Mouse (Mus musculus): ENCODE results near the gene Pde4a. TPM values are rescaled to one million over a fixed set of nuclear protein-coding genes. Genes with fewer than 3 reads are reported as not detected.

Gene Pde4a
- polyA plus RNA-seq, 1 experiment from 2014 or later = 42.1 TPM

DNA sequence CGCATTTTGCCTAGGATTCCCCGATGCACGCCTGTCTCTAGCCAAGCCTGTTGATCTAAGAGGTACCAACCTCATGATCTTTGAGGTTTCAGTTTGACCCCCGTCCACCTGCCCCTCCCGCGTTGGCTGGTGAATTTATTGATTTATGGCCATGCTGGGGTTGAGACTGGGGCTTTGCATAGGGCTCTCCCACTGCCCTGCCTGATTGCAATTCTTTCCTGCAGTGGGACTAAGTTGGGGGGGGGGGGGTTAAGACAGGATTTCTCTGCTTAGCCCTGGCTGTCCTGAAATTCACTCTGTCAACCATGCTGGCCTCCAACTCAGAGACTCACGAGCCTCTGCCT lies 59.9 kb downstream of the Pde4a start:
- Histone ChIP-seq H3K27me3 (replicated peaks) (no peaks in the 10 kb centered on the region), H3K9me3 (replicated peaks) (no peaks in the 10 kb centered on the region), H3K36me3 (peaks cover 15% of the 10 kb centered on the region), H3K4me2 (peak overlapping the region; percentile 55), H3K4me3 (replicated peaks) (peak overlapping the region; percentile 29), H3K9ac (replicated peaks) (0 out of 2 replicates have a peak overlapping the region, but pooled peaks have one; percentile 20), H3K27ac (replicated peaks) (no peak overlapping the region), H3K4me1 (peaks cover 26% of the 10 kb centered on the region)
- 6% methylated on average over 7 of the region's 7 CpGs for WGBS
- ATAC-seq (ENCODE audit: low FRiP score) = 0 out of 2 replicates have a peak, but pooled peaks have one; percentile 1

DNA sequence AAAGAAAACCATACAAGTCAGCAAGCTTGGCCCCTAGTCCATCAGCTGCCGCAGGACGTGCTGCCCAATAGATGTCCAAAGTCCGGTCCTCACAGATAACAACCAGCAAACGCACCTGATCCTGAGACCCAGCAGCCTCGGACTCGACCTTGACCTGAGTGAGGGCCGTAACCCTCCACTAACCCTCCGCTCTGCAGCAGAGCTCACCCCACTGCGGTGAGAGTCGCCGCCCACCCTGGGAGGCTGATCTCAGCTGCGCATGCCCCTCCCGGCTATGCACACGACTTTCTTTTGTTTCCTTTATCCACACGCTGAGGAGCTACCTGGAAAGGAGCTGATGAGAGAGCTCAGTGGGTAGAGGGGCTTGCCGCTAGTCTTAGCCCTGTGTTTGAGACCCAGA lies 61.8 kb downstream of the Pde4a start:
- Histone ChIP-seq H3K9ac (replicated peaks) (peak overlapping the region; percentile 32; the same call in 1 of the 2 replicates), H3K4me3 (replicated peaks) (peak overlapping the region; percentile 29), H3K4me2 (peak overlapping the region; percentile 57), H3K27ac (replicated peaks) (no peak overlapping the region), H3K36me3 (peaks cover 19% of the 10 kb centered on the region), H3K9me3 (replicated peaks) (no peaks in the 10 kb centered on the region), H3K27me3 (replicated peaks) (no peaks in the 10 kb centered on the region), H3K4me1 (peaks cover 20% of the 10 kb centered on the region)
- 17% methylated on average over 16 of the region's 16 CpGs for WGBS
- peak; percentile 72 for ATAC-seq (ENCODE audit: low FRiP score)

DNA sequence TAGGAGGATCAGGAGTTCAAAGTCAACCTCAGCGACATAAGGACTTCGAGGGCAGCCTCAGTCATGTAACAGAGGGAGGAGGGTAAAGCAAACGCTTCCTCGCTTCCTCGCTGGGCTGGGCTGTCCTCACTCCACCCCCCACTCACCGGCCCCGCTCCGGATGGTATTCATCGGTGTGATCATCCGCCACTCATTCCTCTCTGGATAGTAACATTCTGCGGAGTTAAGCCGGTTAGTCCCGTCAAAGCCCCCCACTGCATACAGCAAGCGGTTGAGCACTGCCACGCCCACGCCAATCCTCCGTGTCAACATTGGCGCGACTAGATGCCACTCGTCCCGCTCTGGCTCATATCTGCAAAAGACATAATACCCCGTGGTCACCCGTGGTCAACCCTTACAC lies 66.0 kb downstream of the Pde4a start:
- H3K4me2 ChIP-seq = no peak overlapping the region
- 54% methylated on average over 23 of the region's 23 CpGs for WGBS
- H3K27ac ChIP-seq (replicated peaks) = no peak overlapping the region
- H3K9me3 ChIP-seq (replicated peaks) = no peaks in the 10 kb centered on the region
- no peak for ATAC-seq (ENCODE audit: low FRiP score)
- H3K4me1 ChIP-seq = peaks cover 31% of the 10 kb centered on the region
- no peaks in the 10 kb centered on the region for H3K27me3 ChIP-seq (replicated peaks)
- peaks cover 37% of the 10 kb centered on the region for H3K36me3 ChIP-seq
- no peak overlapping the region for H3K4me3 ChIP-seq (replicated peaks)
- H3K9ac ChIP-seq (replicated peaks) = no peak overlapping the region

DNA sequence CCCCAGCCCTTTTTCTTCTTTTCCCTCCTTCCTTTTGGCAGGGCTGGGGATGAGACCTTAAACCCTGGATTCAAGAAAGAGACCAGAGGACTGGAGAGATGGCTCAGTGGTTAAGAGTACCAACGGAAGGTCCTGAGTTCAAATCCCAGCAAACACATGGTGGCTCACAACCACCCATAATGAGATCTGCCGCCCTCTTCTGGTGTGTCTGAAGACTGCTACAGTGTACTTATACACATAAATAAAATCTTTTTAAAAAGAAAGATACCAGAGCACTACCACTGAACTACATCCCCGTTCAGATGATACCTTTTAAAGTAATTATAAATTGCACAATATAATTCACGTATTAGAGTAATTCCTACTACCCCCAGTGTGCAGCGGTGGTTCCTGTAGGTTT lies 67.4 kb downstream of the Pde4a start:
- H3K27me3 ChIP-seq (replicated peaks) = no peaks in the 10 kb centered on the region
- 93% methylated on average over 5 of the region's 5 CpGs for WGBS
- H3K4me1 ChIP-seq = peaks cover 33% of the 10 kb centered on the region
- no peak for ATAC-seq (ENCODE audit: low FRiP score)
- H3K36me3 ChIP-seq = peaks cover 37% of the 10 kb centered on the region
- no peak overlapping the region for H3K9ac ChIP-seq (replicated peaks)
- H3K9me3 ChIP-seq (replicated peaks) = no peaks in the 10 kb centered on the region
- no peak overlapping the region for H3K4me3 ChIP-seq (replicated peaks)
- no peak overlapping the region for H3K27ac ChIP-seq (replicated peaks)
- H3K4me2 ChIP-seq = no peak overlapping the region

DNA sequence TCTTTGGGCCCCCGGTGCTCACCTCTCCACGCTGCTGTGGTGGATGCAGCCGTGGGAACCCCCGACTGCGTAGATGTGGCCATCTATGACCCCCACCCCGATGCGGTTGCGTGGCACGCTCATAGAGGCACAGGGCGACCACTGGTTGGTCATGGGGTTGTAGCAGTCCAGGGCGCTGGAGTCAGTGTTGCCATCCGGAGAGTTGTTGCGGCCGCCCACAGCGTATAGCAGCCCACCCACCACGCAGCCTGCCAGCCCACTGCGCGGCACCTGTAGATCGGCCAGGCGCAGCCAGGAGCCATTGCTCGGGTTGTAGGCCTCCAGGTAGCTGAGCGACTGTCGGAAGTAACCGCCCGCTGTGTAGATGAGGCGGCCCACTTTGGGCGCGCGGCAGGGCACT lies 67.9 kb downstream of the Pde4a start:
- H3K4me2 ChIP-seq = no peak overlapping the region
- peaks cover 33% of the 10 kb centered on the region for H3K4me1 ChIP-seq
- H3K27me3 ChIP-seq (replicated peaks) = no peaks in the 10 kb centered on the region
- no peak overlapping the region for H3K4me3 ChIP-seq (replicated peaks)
- ATAC-seq (ENCODE audit: low FRiP score) = no peak
- no peak overlapping the region for H3K9ac ChIP-seq (replicated peaks)
- no peak overlapping the region for H3K27ac ChIP-seq (replicated peaks)
- H3K36me3 ChIP-seq = peaks cover 37% of the 10 kb centered on the region
- no peaks in the 10 kb centered on the region for H3K9me3 ChIP-seq (replicated peaks)
- 84% methylated on average over 29 of the region's 29 CpGs for WGBS

DNA sequence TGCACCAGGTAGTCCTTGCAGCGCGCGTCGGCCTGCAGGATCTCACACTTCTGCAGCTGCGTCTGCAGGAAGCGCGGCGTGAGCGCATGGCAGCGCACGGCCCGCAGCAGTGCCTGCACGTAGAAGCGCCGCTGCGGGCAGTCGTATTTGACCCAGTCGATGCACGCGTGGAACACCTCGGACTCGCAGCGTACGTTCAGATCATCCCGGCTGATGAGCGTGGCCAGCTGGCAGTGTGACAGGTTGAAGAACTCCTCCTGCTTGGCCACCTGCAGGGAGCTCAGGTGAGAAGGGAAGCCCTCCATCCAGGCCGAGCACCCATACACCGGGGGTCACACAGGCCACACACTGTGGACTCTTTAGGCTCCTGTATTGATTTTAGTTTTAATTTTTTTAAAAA lies 68.3 kb downstream of the Pde4a start:
- H3K9me3 ChIP-seq (replicated peaks) = no peaks in the 10 kb centered on the region

DNA sequence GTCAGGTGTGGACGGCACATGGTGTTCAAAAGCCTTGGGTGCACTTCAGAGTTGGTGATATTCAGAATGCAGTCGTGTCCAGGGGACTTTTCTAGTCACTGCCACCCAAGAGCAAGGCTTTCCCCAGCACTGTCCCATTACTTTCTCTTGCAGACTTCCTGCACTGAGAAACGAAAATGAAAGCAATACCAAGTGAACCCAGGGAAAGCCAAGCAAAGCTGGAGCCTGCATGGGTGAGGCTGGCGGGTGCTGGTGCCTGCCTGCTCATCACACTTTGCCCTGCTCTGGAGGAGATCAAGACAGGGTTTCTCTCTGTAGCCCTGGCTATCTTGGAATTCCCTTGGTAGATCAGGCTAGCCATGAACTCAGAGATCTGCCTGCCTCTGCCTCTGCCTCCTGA lies 69.8 kb downstream of the Pde4a start:
- H3K9ac ChIP-seq (replicated peaks) = no peak overlapping the region
- no peak overlapping the region for H3K4me3 ChIP-seq (replicated peaks)
- no peak for ATAC-seq (ENCODE audit: low FRiP score)
- H3K27ac ChIP-seq (replicated peaks) = no peak overlapping the region
- 88% methylated on average over 4 of the region's 4 CpGs for WGBS
- no peak overlapping the region for H3K4me2 ChIP-seq
- H3K36me3 ChIP-seq = peaks cover 23% of the 10 kb centered on the region
- no peaks in the 10 kb centered on the region for H3K27me3 ChIP-seq (replicated peaks)
- H3K4me1 ChIP-seq = peaks cover 40% of the 10 kb centered on the region
- H3K9me3 ChIP-seq (replicated peaks) = no peaks in the 10 kb centered on the region

More for the DNA sequence above, 68.3 kb downstream of the Pde4a start:
- Histone ChIP-seq H3K36me3 (peaks cover 37% of the 10 kb centered on the region), H3K4me3 (replicated peaks) (no peak overlapping the region), H3K4me2 (no peak overlapping the region), H3K4me1 (peaks cover 33% of the 10 kb centered on the region), H3K27ac (replicated peaks) (no peak overlapping the region), H3K9ac (replicated peaks) (no peak overlapping the region), H3K27me3 (replicated peaks) (no peaks in the 10 kb centered on the region)
- WGBS = 83% methylated on average over 28 of the region's 28 CpGs
- no peak for ATAC-seq (ENCODE audit: low FRiP score)

DNA sequence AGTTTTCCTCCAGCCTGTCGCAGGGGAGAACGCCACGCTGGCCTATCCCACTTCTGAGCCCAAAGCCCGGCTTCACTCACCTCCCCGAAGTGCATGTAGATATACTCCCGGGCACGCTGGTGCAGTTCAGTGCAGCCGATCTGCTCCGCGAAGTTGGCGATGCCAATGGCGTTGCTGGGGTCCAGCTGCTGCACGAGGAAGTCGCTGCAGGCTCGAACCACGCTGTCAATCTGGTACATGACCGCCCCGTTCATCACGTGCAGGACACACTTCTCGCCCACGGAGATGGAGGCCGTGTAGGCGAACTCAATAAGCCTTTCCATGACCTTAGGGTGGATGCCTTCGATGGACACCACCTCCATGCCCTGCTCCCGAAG lies 71.5 kb downstream of the Pde4a start:
- peak overlapping the region; percentile 64 for H3K4me2 ChIP-seq
- peaks cover 47% of the 10 kb centered on the region for H3K4me1 ChIP-seq
- peak overlapping the region; percentile 93 for H3K27ac ChIP-seq (replicated peaks)
- no peaks in the 10 kb centered on the region for H3K9me3 ChIP-seq (replicated peaks)
- no peak for ATAC-seq (ENCODE audit: low FRiP score)
- 76% methylated on average over 25 of the region's 25 CpGs for WGBS
- peak overlapping the region; percentile 92; the same call in 1 of the 2 replicates for H3K9ac ChIP-seq (replicated peaks)
- H3K36me3 ChIP-seq = peaks cover 19% of the 10 kb centered on the region
- peaks cover under 1% of the 10 kb centered on the region; the same call in 1 of the 2 replicates for H3K27me3 ChIP-seq (replicated peaks)
- peak overlapping the region; percentile 89 for H3K4me3 ChIP-seq (replicated peaks)

DNA sequence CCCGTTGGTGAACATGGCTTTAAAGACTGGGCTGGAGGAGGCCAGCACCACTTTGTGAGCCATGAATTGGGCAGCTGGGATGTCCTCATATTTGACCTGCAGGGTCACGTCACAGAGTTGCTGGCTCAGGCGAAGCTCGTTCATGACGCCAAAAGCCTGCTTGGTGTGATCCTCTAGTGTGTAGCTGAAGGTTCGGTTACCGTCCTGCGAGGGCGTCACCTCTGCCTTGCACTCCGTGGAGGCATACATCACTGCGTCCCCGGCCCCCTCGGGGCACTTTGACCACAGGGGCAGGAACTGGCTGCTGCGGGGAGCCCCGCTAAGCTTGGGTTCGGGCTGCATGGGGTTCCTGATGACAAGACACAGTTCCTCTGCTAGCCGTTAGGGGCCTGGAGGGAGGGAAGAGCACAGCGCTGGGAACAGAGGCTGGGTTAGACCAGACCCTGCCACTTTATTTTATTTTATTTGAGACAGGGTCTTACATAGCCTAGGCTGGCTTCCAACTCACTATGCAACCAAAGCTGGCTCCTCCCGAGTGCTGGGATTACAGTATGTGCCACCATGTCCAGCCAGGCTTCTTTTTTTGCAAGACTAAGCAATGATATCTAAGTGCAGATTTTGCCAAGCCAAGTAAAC lies 72.0 kb downstream of the Pde4a start:
- peak overlapping the region; percentile 89 for H3K4me3 ChIP-seq (replicated peaks)
- H3K27me3 ChIP-seq (replicated peaks) = peaks cover 4% of the 10 kb centered on the region; the same call in 1 of the 2 replicates
- peak overlapping the region; percentile 92 for H3K9ac ChIP-seq (replicated peaks)
- H3K27ac ChIP-seq (replicated peaks) = peak overlapping the region; percentile 93
- 0 out of 2 replicates have a peak, but pooled peaks have one; percentile 24 for ATAC-seq (ENCODE audit: low FRiP score)
- no peaks in the 10 kb centered on the region for H3K9me3 ChIP-seq (replicated peaks)
- H3K4me2 ChIP-seq = peak overlapping the region; percentile 64
- 23% methylated on average over 19 of the region's 19 CpGs for WGBS
- peaks cover 47% of the 10 kb centered on the region for H3K4me1 ChIP-seq
- H3K36me3 ChIP-seq = peaks cover 19% of the 10 kb centered on the region

DNA sequence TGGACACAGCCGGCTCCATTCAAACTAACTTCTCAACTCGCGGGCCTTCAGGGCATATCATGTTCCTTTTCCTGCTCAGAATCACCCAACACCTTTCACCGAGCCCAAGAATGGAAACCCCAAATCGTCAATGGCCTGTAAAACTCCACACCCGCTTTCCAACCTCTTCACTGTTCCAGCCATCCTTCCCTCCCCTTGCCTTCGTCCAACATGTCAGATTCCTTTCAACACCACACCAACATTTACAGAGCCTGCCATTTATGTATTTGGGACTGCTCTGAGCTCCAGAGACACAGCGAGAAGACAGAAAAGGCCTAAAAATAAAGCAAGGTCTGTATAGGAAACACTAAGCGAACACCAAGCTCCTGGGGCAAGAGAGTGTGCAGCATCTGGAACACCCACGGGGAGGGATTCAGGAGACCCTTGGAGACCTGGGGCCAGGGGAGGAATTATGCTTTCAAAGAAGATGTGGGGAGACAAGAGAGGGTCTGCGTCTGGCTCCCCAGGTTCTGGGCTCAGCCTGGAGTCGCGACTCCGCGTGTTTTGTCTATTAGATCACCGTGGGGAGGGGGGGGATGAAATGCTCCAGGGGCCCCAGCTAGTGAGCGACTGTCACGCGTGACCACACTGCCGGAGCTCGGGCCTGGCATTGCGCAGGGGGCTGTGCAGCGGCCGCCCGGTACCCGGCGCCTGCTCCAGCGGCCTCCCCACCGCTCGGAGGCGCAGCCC lies 72.7 kb downstream of the Pde4a start:
- peak overlapping the region; percentile 93 for H3K27ac ChIP-seq (replicated peaks)
- H3K9me3 ChIP-seq (replicated peaks) = no peaks in the 10 kb centered on the region
- H3K4me1 ChIP-seq = peaks cover 48% of the 10 kb centered on the region
- H3K27me3 ChIP-seq (replicated peaks) = peaks cover 9% of the 10 kb centered on the region
- peak; percentile 14 for ATAC-seq (ENCODE audit: low FRiP score)
- peaks cover 14% of the 10 kb centered on the region for H3K36me3 ChIP-seq
- peak overlapping the region; percentile 92 for H3K9ac ChIP-seq (replicated peaks)
- H3K4me2 ChIP-seq = peak overlapping the region; percentile 64
- peak overlapping the region; percentile 89 for H3K4me3 ChIP-seq (replicated peaks)
- WGBS = under 1% methylated on average over 31 of the region's 31 CpGs

DNA sequence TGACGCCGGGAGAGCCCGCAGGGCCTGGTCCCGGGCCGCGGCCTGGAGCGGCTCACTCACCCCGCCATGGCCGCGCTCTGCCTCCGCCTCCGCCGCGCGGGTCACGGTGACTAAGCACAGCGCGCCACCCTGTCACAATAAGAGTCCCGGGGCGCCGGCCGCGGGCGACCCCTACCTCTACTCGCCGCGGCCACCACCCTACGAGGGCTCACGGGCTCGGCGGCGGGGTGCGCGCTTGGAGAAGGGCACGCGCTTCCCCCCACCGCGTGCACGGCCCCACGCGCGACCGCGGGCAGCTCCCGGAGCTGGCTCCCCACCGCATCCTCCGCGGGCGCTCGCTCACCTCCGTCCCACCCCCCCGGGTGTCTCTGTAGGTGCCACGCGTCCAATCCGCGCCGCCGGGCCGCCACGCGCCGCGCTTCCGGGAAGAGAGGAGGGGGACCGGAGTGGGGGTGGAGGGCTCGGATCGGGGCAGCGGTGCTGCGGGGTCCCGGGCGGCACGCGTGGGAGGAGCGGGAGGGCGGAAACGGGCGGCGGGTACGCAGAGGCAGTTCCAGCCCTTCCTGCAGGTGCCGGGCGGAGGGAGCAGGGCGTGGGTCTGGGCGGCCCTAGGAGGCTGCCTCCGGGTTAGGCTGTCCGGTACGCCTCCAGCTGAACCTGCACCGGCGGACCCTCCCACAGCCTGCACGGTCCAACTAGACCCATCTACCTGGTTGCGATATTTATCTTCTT lies 73.4 kb downstream of the Pde4a start, which contains the start of gene Keap1:
Keap1 (minus strand) TSS at position 629 of the 732 bp plus-strand sequence.
- ATAC-seq (ENCODE audit: low FRiP score) = peak; percentile 87
- peak within 1 kb of the TSS; percentile 92 for H3K9ac ChIP-seq (replicated peaks)
- no peaks in the 10 kb centered on the region for H3K9me3 ChIP-seq (replicated peaks)
- H3K4me3 ChIP-seq (replicated peaks) = peak within 1 kb of the TSS; percentile 89
- H3K36me3 ChIP-seq = peaks cover 6% of the 10 kb centered on the region
- peak within 1 kb of the TSS; percentile 93 for H3K27ac ChIP-seq (replicated peaks)
- peak within 1 kb of the TSS; percentile 64 for H3K4me2 ChIP-seq
- H3K27me3 ChIP-seq (replicated peaks) = peaks cover 17% of the 10 kb centered on the region
- peaks cover 55% of the 10 kb centered on the region for H3K4me1 ChIP-seq
- WGBS = under 1% methylated on average over 90 of the region's 90 CpGs
